Mouse (Mus musculus) kidney, postnatal 14 days (tissue): ENCODE data around the gene Max.

Experiments
- DNase-seq: peaks from one replicate; pipeline ENCODE4 v3.0.0; 2022; ENCODE audit warnings: mixed read lengths

Max gene

GRCm38 (mm10) chr12:76961932-76962891 is at the start of gene Max:
TSS of gene Max (minus strand) at chr12:76962201.
- DNase-seq = peak; percentile 100

GRCm38 (mm10) chr12:77011092-77011720 is 49.2 kb upstream of the Max start:
- DNase-seq = peak; percentile 11

- DNase-seq = peak; percentile 24
Measured at GRCm38 (mm10) chr12:77009202-77010030, 47.4 kb upstream of the Max start.

GRCm38 (mm10) chr12:77004893-77005292 is 42.9 kb upstream of the Max start:
- no peak for DNase-seq

GRCm38 (mm10) chr12:77002551-77003228 is 40.7 kb upstream of the Max start:
- no peak for DNase-seq

GRCm38 (mm10) chr12:77001312-77001711 is 39.3 kb upstream of the Max start:
- DNase-seq = no peak

- peak; percentile 76 for DNase-seq
Measured at GRCm38 (mm10) chr12:77000705-77001284, 38.8 kb upstream of the Max start.

GRCm38 (mm10) chr12:77000096-77000704 is 38.2 kb upstream of the Max start:
- peak; percentile 76 for DNase-seq

- DNase-seq = no peak
Measured at GRCm38 (mm10) chr12:76994766-76995165, 32.8 kb upstream of the Max start.

- DNase-seq = no peak
Measured at GRCm38 (mm10) chr12:76992891-76993529, 31.0 kb upstream of the Max start.

GRCm38 (mm10) chr12:76982818-76983471 is 20.9 kb upstream of the Max start:
- DNase-seq = no peak

- no peak for DNase-seq
Measured at GRCm38 (mm10) chr12:76979530-76979929, 17.5 kb upstream of the Max start.

GRCm38 (mm10) chr12:76972669-76973068 is 10.7 kb upstream of the Max start:
- no peak for DNase-seq

GRCm38 (mm10) chr12:76972241-76972640 is 10.2 kb upstream of the Max start:
- DNase-seq = no peak

- no peak for DNase-seq
Measured at GRCm38 (mm10) chr12:76971642-76972221, 9.7 kb upstream of the Max start.

GRCm38 (mm10) chr12:76965876-76966275 is 3.9 kb upstream of the Max start:
- no peak for DNase-seq

- no peak for DNase-seq
Measured at GRCm38 (mm10) chr12:76965089-76965488, 3.1 kb upstream of the Max start.

- DNase-seq = no peak
Measured at GRCm38 (mm10) chr12:76961052-76961931, 709 bp downstream of the Max start.

GRCm38 (mm10) chr12:76957688-76958087 is 4.3 kb downstream of the Max start:
- peak; percentile 48 for DNase-seq
